Mouse (Mus musculus): ENCODE data around the gene Setdb2. TPM values are rescaled to one million over a fixed set of nuclear protein-coding genes. Genes with fewer than 3 reads are reported as not detected.

Setdb2 gene
- polyA plus RNA-seq, 1 experiment from 2014 or later, result 6.5 TPM

Other genes with a start within 250 kb of the Setdb2 start
- gene Rcbtb1, start 239.7 kb downstream of the Setdb2 start, polyA plus RNA-seq (2015; fragmentation: Nextera tagmentation; extraction: Ambion mirVana), result 60.9 and 63.7 TPM in 2 replicates
- not detected in 2 replicates for gene Gm6904, start 180.7 kb downstream of the Setdb2 start, polyA plus RNA-seq (2015; fragmentation: Nextera tagmentation; extraction: Ambion mirVana)
- 0.22 TPM in 1 of 2 replicates, not detected in the other for gene Phf11a, start 143.4 kb downstream of the Setdb2 start, polyA plus RNA-seq (2015; fragmentation: Nextera tagmentation; extraction: Ambion mirVana)
- gene Phf11b, start 99.5 kb downstream of the Setdb2 start, polyA plus RNA-seq (2015; fragmentation: Nextera tagmentation; extraction: Ambion mirVana), result 0.87 TPM in 1 of 2 replicates, not detected in the other
- gene Phf11d, start 75.4 kb downstream of the Setdb2 start, polyA plus RNA-seq (2015; fragmentation: Nextera tagmentation; extraction: Ambion mirVana), result 0.50 and 0.60 TPM in 2 replicates
- gene Phf11c, start 45.5 kb downstream of the Setdb2 start, polyA plus RNA-seq (2015; fragmentation: Nextera tagmentation; extraction: Ambion mirVana), result 0.23 and 0.37 TPM in 2 replicates
- 19.0 and 19.8 TPM in 2 replicates for gene Cab39l, start 88 bp upstream of the Setdb2 start, polyA plus RNA-seq (2015; fragmentation: Nextera tagmentation; extraction: Ambion mirVana)
- 36.7 and 37.1 TPM in 2 replicates for gene Cdadc1, start 157.1 kb upstream of the Setdb2 start, polyA plus RNA-seq (2015; fragmentation: Nextera tagmentation; extraction: Ambion mirVana)
- gene Shisa2, start 184.4 kb upstream of the Setdb2 start, polyA plus RNA-seq (2015; fragmentation: Nextera tagmentation; extraction: Ambion mirVana), result 5.0 and 6.2 TPM in 2 replicates